Mouse (Mus musculus) kidney, adult 2 months (tissue): ENCODE results near the gene Dok7. TPM values are rescaled to one million over a fixed set of nuclear protein-coding genes. Genes with fewer than 3 reads are reported as not detected.

Experiments used
- DNase-seq: peaks from one replicate; pipeline ENCODE4 v3.0.0; 2021
- H3K27ac ChIP-seq: fragments of 200-500 bp; 2 replicates; pipeline ENCODE4 v1.5.1; 2012; ENCODE audit warnings: low read depth, low read length, control low read depth, inconsistent platforms; ENCODE audit not compliant: insufficient read depth
- H3K27me3 ChIP-seq: fragments of 200-500 bp; replicated peaks from 2 replicates; pipeline ENCODE4 v1.6.1; 2012; ENCODE audit warnings: mild to moderate bottlenecking, moderate library complexity, low read length, inconsistent platforms; ENCODE audit not compliant: control insufficient read depth, insufficient read depth
- H3K36me3 ChIP-seq: fragments of 200-500 bp; 2 replicates; pipeline ENCODE4 v1.6.1; 2012; ENCODE audit warnings: mild to moderate bottlenecking, moderate library complexity, low read length, inconsistent platforms; ENCODE audit not compliant: control insufficient read depth, insufficient read depth
- H3K4me1 ChIP-seq: fragments of 200-500 bp; 2 replicates; pipeline ENCODE4 v1.6.1; 2011; ENCODE audit warnings: low read length; ENCODE audit not compliant: control insufficient read depth, insufficient read depth
- H3K4me3 ChIP-seq: fragments of 200-500 bp; 2 replicates; pipeline ENCODE4 v1.5.1; 2011; ENCODE audit warnings: mild to moderate bottlenecking, low read depth, low read length, control low read depth; ENCODE audit not compliant: insufficient read depth
- CTCF ChIP-seq: fragments of 200-500 bp; conservative IDR thresholded peaks from 2 replicates; pipeline ENCODE4 v1.5.1; 2011; ENCODE audit warnings: low read depth, mild to moderate bottlenecking, control low read depth, low read length, moderate library complexity, mixed read lengths; ENCODE audit not compliant: insufficient read depth, insufficient read length
- POLR2A ChIP-seq: fragments of 200-500 bp; IDR thresholded peaks from one replicate; pipeline ENCODE4 v1.6.1; 2011; ENCODE audit warnings: low read depth, low read length, control low read depth
- WGBS: fragments of 180-500 bp; shearing (Covaris S2); methylation state at CpG from one replicate; pipeline ENCODE4 v1.1.7; 2018; 5-methylcytosine and 5-hydroxymethylcytosine counted together
- polyA plus RNA-seq: library from polyadenylated mRNA; depleted of rRNA; stranded (reverse); fragments of >200 nt; gene quantifications from 2 replicates; pipeline ENCODE4 v1.2.3, GENCODE M21; 2012

Dok7 gene
- polyA plus RNA-seq, 1 experiment: 1.6 TPM

DNA sequence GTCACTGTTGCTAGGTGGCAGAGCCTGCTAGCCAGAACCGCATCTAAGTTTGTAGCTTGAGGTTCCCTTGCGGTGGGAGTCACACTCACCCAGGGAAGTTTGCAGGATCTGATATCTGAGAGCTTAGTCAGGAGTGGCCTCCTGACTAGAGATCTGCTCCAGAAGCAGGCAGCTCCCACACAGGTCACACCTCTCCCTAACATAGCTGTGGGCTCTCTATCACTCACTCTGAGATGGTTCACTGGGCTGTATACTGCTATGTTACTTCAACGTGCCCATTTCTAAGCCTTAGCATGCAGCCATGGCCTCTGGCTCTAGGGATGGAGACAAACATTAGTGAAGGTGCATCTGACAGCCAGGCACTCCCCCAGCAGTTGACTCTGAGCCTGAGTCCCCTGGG lies 35.1 kb downstream of the Dok7 start:
- Histone ChIP-seq H3K27ac (no peak overlapping the region), H3K4me1 (no peaks in the 10 kb centered on the region), H3K4me3 (no peak overlapping the region), H3K36me3 (peaks cover 5% of the 10 kb centered on the region), H3K27me3 (no peaks in the 10 kb centered on the region)
- WGBS: 50% methylated on average over 3 of the region's 3 CpGs
- no peak for DNase-seq
- no peak for TF ChIP-seq CTCF
- no peak for TF ChIP-seq POLR2A

GRCm38 (mm10) chr5:35103086-35103485 lies 46.5 kb downstream of the Dok7 start:
- DNase-seq: peak; percentile 32
- 48% methylated on average over 8 of the region's 8 CpGs for WGBS
- TF ChIP-seq CTCF: no peak
- no peak for TF ChIP-seq POLR2A
- Histone ChIP-seq H3K4me3 (0 out of 2 replicates have a peak overlapping the region, but pooled peaks have one; percentile 1), H3K27me3 (no peaks in the 10 kb centered on the region), H3K4me1 (no peaks in the 10 kb centered on the region; the same call in 1 of the 2 replicates), H3K27ac (no peak overlapping the region), H3K36me3 (peaks cover 4% of the 10 kb centered on the region)

DNA sequence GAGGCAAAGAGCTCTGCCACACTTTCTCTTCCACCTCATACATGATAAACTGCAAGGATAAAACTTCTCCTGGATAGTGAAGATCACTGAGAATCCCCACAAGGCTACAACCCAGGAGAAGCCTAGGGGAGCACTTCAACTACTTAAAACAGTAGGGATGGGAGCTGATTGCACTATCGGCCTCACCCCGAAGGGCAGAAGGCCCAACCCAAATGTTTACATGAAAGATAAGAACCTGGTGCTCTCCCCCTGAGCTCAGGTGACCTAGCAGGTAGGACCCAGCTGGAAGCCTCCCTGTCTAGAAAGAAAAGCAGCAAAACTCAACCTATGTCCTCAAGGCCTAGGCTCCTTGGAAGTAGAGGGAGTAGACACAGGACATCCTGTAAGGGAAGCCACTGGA lies 47.0 kb downstream of the Dok7 start:
- H3K27me3 ChIP-seq: no peaks in the 10 kb centered on the region
- TF ChIP-seq CTCF (no peak), POLR2A (no peak)
- H3K4me3 ChIP-seq: peak overlapping the region; percentile 60
- no peak for DNase-seq
- no peaks in the 10 kb centered on the region; the same call in 1 of the 2 replicates for H3K4me1 ChIP-seq
- H3K36me3 ChIP-seq: peaks cover 4% of the 10 kb centered on the region
- WGBS: 56% methylated on average over 2 of the region's 2 CpGs
- no peak overlapping the region for H3K27ac ChIP-seq

DNA sequence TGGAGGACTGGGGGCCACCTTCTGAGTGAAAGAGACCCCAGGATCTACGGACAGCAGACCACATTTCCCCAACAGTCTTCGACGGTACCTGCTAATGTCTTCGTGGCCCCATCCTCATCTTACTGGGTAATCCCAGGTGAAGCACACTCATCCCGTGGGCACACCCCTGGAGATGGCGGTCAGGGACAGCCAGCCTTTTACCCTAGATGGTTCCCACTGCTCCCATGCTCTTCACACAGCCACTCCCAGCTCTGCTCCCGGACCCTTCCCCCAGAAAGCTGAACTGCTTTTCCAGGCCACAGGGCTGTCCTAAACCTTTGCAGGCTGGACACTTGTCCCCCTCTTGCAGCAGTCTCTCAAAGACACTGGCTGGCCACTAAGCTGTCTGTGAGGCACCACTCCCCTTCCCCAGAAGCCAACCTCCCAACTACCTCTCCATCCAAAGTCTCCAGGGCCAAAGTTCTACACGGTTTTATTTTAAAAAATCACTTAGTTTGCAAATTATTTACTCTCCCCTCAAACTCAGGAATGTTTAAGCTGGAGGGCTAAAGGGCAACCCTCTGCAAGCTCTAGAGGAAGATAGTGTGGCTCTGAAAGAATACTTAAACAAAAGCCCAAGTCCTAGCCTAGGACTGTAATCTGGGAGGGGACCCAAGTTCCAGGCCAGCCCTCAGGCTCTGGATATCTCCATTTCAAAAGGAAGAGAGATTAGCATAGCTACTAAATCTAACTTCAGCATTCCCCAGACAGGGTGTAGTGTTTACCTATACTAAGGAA lies 47.8 kb downstream of the Dok7 start:
- Histone ChIP-seq H3K4me1 (no peaks in the 10 kb centered on the region; the same call in 1 of the 2 replicates), H3K36me3 (peaks cover 4% of the 10 kb centered on the region), H3K27me3 (no peaks in the 10 kb centered on the region), H3K27ac (0 out of 2 replicates have a peak overlapping the region, but pooled peaks have one; percentile 37), H3K4me3 (peak overlapping the region; percentile 60)
- no peak for TF ChIP-seq CTCF
- TF ChIP-seq POLR2A: no peak
- WGBS: 56% methylated on average over 8 of the region's 8 CpGs
- peak; percentile 81 for DNase-seq

DNA sequence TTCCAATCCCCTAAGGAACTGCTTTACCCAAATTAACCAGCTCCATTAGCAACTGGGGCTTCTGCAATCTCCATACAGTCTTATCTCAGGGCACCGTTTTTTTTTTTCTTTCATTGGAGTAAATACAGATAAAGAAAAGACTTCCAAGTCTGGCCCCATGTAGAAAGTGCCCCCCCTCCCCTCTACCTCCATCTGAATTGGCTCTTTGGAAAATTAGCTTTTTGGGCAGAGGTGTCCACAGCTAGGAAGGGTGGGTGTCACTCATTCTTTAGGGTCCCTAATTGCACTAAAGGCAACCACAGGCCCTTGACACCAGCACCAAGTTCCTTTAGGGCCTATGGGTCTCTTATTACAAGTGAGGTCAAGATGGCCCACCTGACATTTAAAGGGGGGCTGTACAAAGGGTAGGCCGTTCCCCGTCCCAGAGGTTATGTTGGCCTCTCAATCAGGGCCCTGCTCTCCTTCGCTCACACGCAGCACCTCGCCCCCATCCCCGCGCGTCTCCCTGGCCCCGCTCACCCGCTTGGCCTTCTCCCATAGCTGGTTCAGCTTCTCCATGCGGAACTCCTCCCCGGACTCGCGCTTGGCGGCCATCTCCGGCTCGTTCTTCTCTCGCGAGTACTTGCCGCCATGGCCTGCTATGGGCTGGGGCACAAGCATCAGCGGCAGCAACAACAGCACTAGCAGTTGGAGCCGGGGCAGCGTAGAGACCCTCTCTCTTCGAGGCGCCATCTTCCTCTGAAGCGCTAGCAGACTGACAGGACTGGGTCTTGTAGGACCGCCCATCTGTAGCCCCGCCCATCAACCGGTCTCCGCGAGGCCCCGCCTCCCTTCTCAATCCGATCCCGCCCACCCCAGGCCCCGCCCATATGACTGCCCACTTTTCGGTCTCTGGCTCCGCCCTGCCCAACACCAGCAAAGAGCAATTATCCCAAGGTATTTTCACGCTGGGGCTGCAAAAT lies 48.7 kb downstream of the Dok7 start, which contains the start of gene Lrpap1:
Gene Lrpap1 (minus strand): TSS at position 807 of the 962 bp plus-strand sequence.
- WGBS: under 1% methylated on average over 39 of the region's 39 CpGs
- H3K27ac ChIP-seq: peak within 1 kb of the TSS; percentile 59

GRCm38 (mm10) chr5:35105922-35106298 lies 49.3 kb downstream of the Dok7 start:
- no peak overlapping the region for H3K27ac ChIP-seq

More for the DNA sequence above, 48.7 kb downstream of the Dok7 start, which contains the start of gene Lrpap1:
- H3K4me3 ChIP-seq: peak within 1 kb of the TSS; percentile 73
- no peaks in the 10 kb centered on the region; the same call in 1 of the 2 replicates for H3K4me1 ChIP-seq
- peak; percentile 95 for TF ChIP-seq POLR2A
- TF ChIP-seq CTCF: no peak
- DNase-seq: peak; percentile 91
- H3K36me3 ChIP-seq: peaks cover 4% of the 10 kb centered on the region
- H3K27me3 ChIP-seq: no peaks in the 10 kb centered on the region

More at GRCm38 (mm10) chr5:35105922-35106298, 49.3 kb downstream of the Dok7 start:
- 6% methylated on average over 11 of the region's 11 CpGs for WGBS
- no peak for DNase-seq
- Histone ChIP-seq H3K4me1 (no peaks in the 10 kb centered on the region; the same call in 1 of the 2 replicates), H3K27me3 (no peaks in the 10 kb centered on the region), H3K36me3 (peaks cover 2% of the 10 kb centered on the region), H3K4me3 (peak overlapping the region; percentile 73)
- TF ChIP-seq POLR2A (no peak), CTCF (no peak)
